Mouse (Mus musculus) E14TG2a.4 (cell line): ENCODE results near the gene Cep57.

ENCODE experiments used
- CTCF ChIP-seq: conservative IDR thresholded peaks from 2 replicates; pipeline ENCODE4 v1.5.1; 2014; ENCODE audit warnings: low read length
- NANOG ChIP-seq: IDR thresholded peaks from 2 replicates; pipeline ENCODE4 v1.6.1; 2014; ENCODE audit warnings: borderline replicate concordance, low read length, mixed read lengths

DNA sequence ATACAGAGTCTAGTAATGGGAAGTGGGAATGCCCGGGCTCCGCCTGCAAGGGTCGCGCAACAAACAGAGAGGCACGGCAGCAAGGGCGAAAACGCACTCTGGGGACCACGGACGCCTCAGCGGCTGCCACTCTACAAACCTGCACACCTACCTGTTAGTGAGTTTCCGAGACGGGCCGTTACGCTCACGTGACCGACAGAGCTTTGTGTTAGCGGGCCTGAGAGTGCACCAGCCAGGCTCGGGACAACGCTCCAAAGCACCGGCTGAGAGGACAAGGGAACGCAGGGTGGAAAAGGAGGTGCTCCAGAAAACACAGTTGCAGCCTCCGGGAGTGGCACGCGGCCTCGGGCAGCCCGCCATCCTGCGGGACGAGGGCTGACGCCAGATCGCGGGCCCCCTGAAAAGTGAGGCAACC is 509 bp downstream of the Cep57 start:
- TF ChIP-seq NANOG (no peak), CTCF (no peak)
